Comparison of ENCODE assay signal across 8 mouse cellular contexts in the genomic region with DNA sequence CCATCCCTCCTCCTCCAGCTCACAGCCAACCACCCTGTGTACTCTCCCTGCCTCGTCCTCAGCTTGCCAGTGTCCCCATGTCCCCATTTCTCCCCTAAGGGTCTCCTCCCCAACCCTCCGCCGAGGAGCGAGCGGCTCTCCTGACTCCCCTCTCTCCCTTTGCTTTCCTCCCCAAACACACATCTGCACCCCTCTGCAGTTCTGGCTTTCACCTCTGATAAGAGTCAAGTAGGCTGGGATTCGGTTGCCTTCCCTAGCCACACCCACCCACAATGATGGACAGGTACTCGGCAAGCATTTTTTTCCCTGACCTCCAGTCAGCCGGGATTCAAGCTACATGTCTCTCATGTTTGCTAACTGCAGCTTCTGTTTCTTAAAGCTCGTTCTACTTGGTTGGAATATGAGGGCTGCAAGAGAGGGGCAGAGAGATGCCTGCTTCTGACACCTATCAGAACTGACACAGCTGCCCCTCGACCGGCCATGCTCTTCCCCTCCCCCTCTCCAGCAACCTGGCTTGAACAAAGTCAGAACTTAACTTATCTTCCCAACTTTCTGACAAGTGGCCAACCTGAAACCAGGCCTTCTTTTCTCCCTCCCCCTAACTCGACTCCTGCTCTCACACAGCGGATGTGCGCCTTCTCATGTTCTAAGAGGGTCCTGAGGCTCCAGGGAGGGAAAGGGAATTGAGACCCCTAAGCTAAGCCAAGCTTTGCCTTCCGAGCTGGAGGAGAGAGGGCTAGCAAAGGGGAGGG. TPM values are rescaled to one million over a fixed set of nuclear protein-coding genes. Genes with fewer than 3 reads are reported as not detected.
DNase-seq lines count a peak whose midpoint lies in the region; ATAC-seq and TF ChIP-seq lines count a peak whose summit lies in the region.

No protein-coding gene starts in this region.

- peak; percentile 15; the same call in 1 of the 2 replicates for ATAC-seq in embryonic facial prominence, embryonic 14.5 days (ENCODE audit: low read depth)
- ATAC-seq in intestine, postnatal 0 days = no peak
- ATAC-seq in midbrain, embryonic 13.5 days = 0 out of 2 replicates have a peak, but pooled peaks have one; percentile 4
- ATAC-seq in cerebellum, adult (ENCODE audit: insufficient number of reproducible peaks, low FRiP score, low TSS enrichment) = no peak
- ATAC-seq in monocyte, adult 5-6 weeks (replicated peaks; ENCODE audit: insufficient number of reproducible peaks, low FRiP score, low TSS enrichment, poor library complexity, severe bottlenecking) = no peak

- H3K4me2 ChIP-seq in embryonic facial prominence, embryonic 14.5 days (ENCODE audit: low read depth, low read length) = peak overlapping the region; percentile 91
- H3K4me2 ChIP-seq in intestine, postnatal 0 days (replicated peaks; ENCODE audit: low read depth) = peak overlapping the region; percentile 70
- peak overlapping the region; percentile 76 for H3K4me2 ChIP-seq in midbrain, embryonic 13.5 days (replicated peaks)

- 3% methylated on average over 14 of the region's 15 CpGs for WGBS in embryonic facial prominence, embryonic 14.5 days
- 14% methylated on average over 15 of the region's 15 CpGs for WGBS in intestine, postnatal 0 days
- WGBS in midbrain, embryonic 13.5 days = under 1% methylated on average over 15 of the region's 15 CpGs

- H3K27me3 ChIP-seq in embryonic facial prominence, embryonic 14.5 days (replicated peaks; ENCODE audit: control insufficient read depth, insufficient read depth, low read length) = no peaks in the 10 kb centered on the region
- peaks cover 10% of the 10 kb centered on the region for H3K27me3 ChIP-seq in intestine, postnatal 0 days (replicated peaks; ENCODE audit: control insufficient read depth, insufficient read depth, low read length)
- H3K27me3 ChIP-seq in midbrain, embryonic 13.5 days = 0 out of 2 replicates have a peak, but pooled peaks cover 3% of the 10 kb centered on the region

- TF ChIP-seq CTCF in intestine, postnatal 0 days (IDR thresholded peaks at IDR 0.05; ENCODE audit: low read depth) = no peak

- H3K9ac ChIP-seq in embryonic facial prominence, embryonic 14.5 days (ENCODE audit: low read depth, low read length) = peak overlapping the region; percentile 85
- H3K9ac ChIP-seq in intestine, postnatal 0 days (ENCODE audit: low read depth, low read length) = peak overlapping the region; percentile 43
- peak overlapping the region; percentile 75 for H3K9ac ChIP-seq in midbrain, embryonic 13.5 days (replicated peaks)

- no peaks in the 10 kb centered on the region for H3K36me3 ChIP-seq in embryonic facial prominence, embryonic 14.5 days (ENCODE audit: control insufficient read depth, insufficient read depth, low read length)
- H3K36me3 ChIP-seq in intestine, postnatal 0 days (ENCODE audit: control insufficient read depth, insufficient read depth) = no peaks in the 10 kb centered on the region
- no peaks in the 10 kb centered on the region for H3K36me3 ChIP-seq in midbrain, embryonic 13.5 days

- H3K9me3 ChIP-seq in embryonic facial prominence, embryonic 14.5 days (ENCODE audit: control insufficient read depth, low read length) = no peaks in the 10 kb centered on the region
- no peaks in the 10 kb centered on the region for H3K9me3 ChIP-seq in intestine, postnatal 0 days (ENCODE audit: control insufficient read depth)
- no peaks in the 10 kb centered on the region for H3K9me3 ChIP-seq in midbrain, embryonic 13.5 days

- peak; percentile 8 for DNase-seq in right cerebral cortex, postnatal 4 days
- DNase-seq in right cerebral cortex, adult 2 months (ENCODE audit: low spot score in 2 of 2) = no peak
- peak; percentile 87 for DNase-seq in embryonic facial prominence, embryonic 14.5 days (ENCODE audit: low spot score)
- no peak for DNase-seq in right cerebral cortex, postnatal 36 days (ENCODE audit: low spot score in 2 of 2)

- peaks cover 41% of the 10 kb centered on the region for H3K4me1 ChIP-seq in embryonic facial prominence, embryonic 14.5 days (ENCODE audit: control insufficient read depth, insufficient read depth, low read length)
- 0 out of 2 replicates have a peak, but pooled peaks cover 3% of the 10 kb centered on the region for H3K4me1 ChIP-seq in intestine, postnatal 0 days (replicated peaks; ENCODE audit: control insufficient read depth, insufficient read depth, low read length)
- H3K4me1 ChIP-seq in midbrain, embryonic 13.5 days (replicated peaks) = peaks cover 72% of the 10 kb centered on the region

- H3K27ac ChIP-seq in embryonic facial prominence, embryonic 14.5 days (replicated peaks; ENCODE audit: low read depth, low read length) = peak overlapping the region; percentile 93
- H3K27ac ChIP-seq in intestine, postnatal 0 days (ENCODE audit: low read depth, low read length) = no peak overlapping the region
- peak overlapping the region; percentile 85 for H3K27ac ChIP-seq in midbrain, embryonic 13.5 days

- peak overlapping the region; percentile 79 for H3K4me3 ChIP-seq in embryonic facial prominence, embryonic 14.5 days (ENCODE audit: low read depth, low read length)
- H3K4me3 ChIP-seq in intestine, postnatal 0 days (ENCODE audit: low read depth, low read length) = peak overlapping the region; percentile 56
- peak overlapping the region; percentile 64 for H3K4me3 ChIP-seq in midbrain, embryonic 13.5 days (replicated peaks)

RNA-seq across cellular contexts. Expression of a gene that starts 2.0 kb away (rescaled TPM):
- polyA plus RNA-seq in embryonic facial prominence, embryonic 14.5 days (2014; fragmentation: Nextera tagmentation; extraction: Ambion mirVana) = 12.8 and 14.1 TPM in 2 replicates
- polyA plus RNA-seq in intestine, postnatal 0 days (2015; fragmentation: Nextera tagmentation; extraction: Ambion mirVana) = 3.8 and 4.4 TPM in 2 replicates
- polyA plus RNA-seq in midbrain, embryonic 13.5 days (2015; fragmentation: Nextera tagmentation; extraction: Ambion mirVana) = 8.4 and 10.1 TPM in 2 replicates
- not detected in 3 replicates for total RNA-seq in monocyte, adult 5-6 weeks (2017)

Comparison
In these comparisons a context has a peak if more than half of its experiments do, and no peak if none do; other contexts are left out.
1. DNase-seq: peak in right cerebral cortex, postnatal 4 days (single experiment) and embryonic facial prominence, embryonic 14.5 days (single experiment); none in right cerebral cortex, adult 2 months (0 of 2) and right cerebral cortex, postnatal 36 days (0 of 2).
2. ATAC-seq: peak in embryonic facial prominence, embryonic 14.5 days (single experiment) and midbrain, embryonic 13.5 days (single experiment); none in intestine, postnatal 0 days (single experiment), cerebellum, adult (single experiment) and monocyte, adult 5-6 weeks (single experiment).
3. Peak in every context shown above with its lines, with median percentiles within 50 percentile points of each other: H3K4me2 ChIP-seq, H3K4me3 ChIP-seq and H3K9ac ChIP-seq.